Mouse (Mus musculus) limb, embryonic 14.5 days (tissue): Measurements from ENCODE around the gene Zfp346. TPM values are rescaled to one million over a fixed set of nuclear protein-coding genes. Genes with fewer than 3 reads are reported as not detected.

Experiments used
- ATAC-seq: fragments of 200-750 bp; cut with Nextera tagmentation; 2 replicates; pipeline ENCODE4 v1.8.0; 2017; ENCODE audit warnings: low read depth, moderate number of reproducible peaks, moderate TSS enrichment; ENCODE audit not compliant: low FRiP score
- DNase-seq: peaks from one replicate; pipeline ENCODE4 v3.0.0-alpha.2; 2015; ENCODE audit warnings: low spot score
- H3K27ac ChIP-seq: fragments of 300-500 bp; sonication (generic); replicated peaks from 2 replicates; pipeline ENCODE4 v1.5.1; 2014; ENCODE audit warnings: low read depth, mild to moderate bottlenecking, low read length, moderate library complexity, mixed read lengths
- H3K27me3 ChIP-seq: fragments of 300-500 bp; sonication (generic); 2 replicates; pipeline ENCODE4 v1.6.1; 2014; ENCODE audit warnings: low read length, mixed read lengths; ENCODE audit not compliant: control insufficient read depth, insufficient read depth
- H3K36me3 ChIP-seq: fragments of 300-500 bp; sonication (generic); 2 replicates; pipeline ENCODE4 v1.6.1; 2014; ENCODE audit warnings: mild to moderate bottlenecking, low read length, moderate library complexity, mixed read lengths; ENCODE audit not compliant: control insufficient read depth, insufficient read depth
- H3K4me1 ChIP-seq: fragments of 300-500 bp; sonication (generic); 2 replicates; pipeline ENCODE4 v1.6.1; 2014; ENCODE audit warnings: antibody characterized with exemption, low read length, mixed read lengths; ENCODE audit not compliant: control insufficient read depth, insufficient read depth
- H3K4me2 ChIP-seq: fragments of 300-500 bp; sonication (generic); replicated peaks from 2 replicates; pipeline ENCODE4 v1.6.1; 2014; ENCODE audit warnings: low read depth, mild to moderate bottlenecking, low read length, moderate library complexity; ENCODE audit not compliant: severe bottlenecking
- H3K4me3 ChIP-seq: fragments of 300-500 bp; sonication (generic); replicated peaks from 2 replicates; pipeline ENCODE4 v1.5.1; 2014; ENCODE audit warnings: low read length
- H3K9ac ChIP-seq: fragments of 300-500 bp; sonication (generic); 2 replicates; pipeline ENCODE4 v1.6.1; 2014; ENCODE audit warnings: mild to moderate bottlenecking, low read depth, low read length, moderate library complexity; ENCODE audit not compliant: severe bottlenecking
- H3K9me3 ChIP-seq: fragments of 300-500 bp; sonication (generic); 2 replicates; pipeline ENCODE4 v1.6.1; 2016; ENCODE audit warnings: low read length; ENCODE audit not compliant: control insufficient read depth
- POLR2A ChIP-seq: fragments of 200-500 bp; IDR thresholded peaks from 2 replicates; pipeline ENCODE4 v1.8.0; 2012; ENCODE audit warnings: inconsistent platforms, mild to moderate bottlenecking, moderate library complexity, borderline replicate concordance; ENCODE audit not compliant: insufficient read depth, insufficient read length; ENCODE audit errors: extremely low read depth
- WGBS: fragments of 180-500 bp; shearing (Covaris S2); extraction: QIAGEN DNeasy Blood & Tissue Kit; methylation state at CpG from one replicate; pipeline ENCODE4 v1.1.7; 2014; 5-methylcytosine and 5-hydroxymethylcytosine counted together
- polyA plus RNA-seq, 2 experiments: library from polyadenylated mRNA; depleted of rRNA in 1 of 2; stranded (reverse) in 1 of 2; unstranded in 1 of 2; fragments of >200 nt; fragmentation: Nextera tagmentation in 1 of 2; extraction: Ambion mirVana in 1 of 2; gene quantifications; 2 replicates each; pipeline versions ENCODE4 v1.2.1 to v1.2.3; 2012 to 2014

Zfp346 gene
- polyA plus RNA-seq, 2 experiments = 27.0 to 48.6 TPM

GRCm38 (mm10) chr13:55166806-55167725 lies 62.0 kb downstream of the Zfp346 start:
- Histone ChIP-seq H3K27ac (no peak overlapping the region), H3K27me3 (no peaks in the 10 kb centered on the region), H3K4me3 (no peak overlapping the region), H3K4me2 (no peak overlapping the region), H3K36me3 (no peaks in the 10 kb centered on the region), H3K4me1 (peaks cover 10% of the 10 kb centered on the region), H3K9me3 (no peaks in the 10 kb centered on the region), H3K9ac (no peak overlapping the region)
- no peak for ATAC-seq
- TF ChIP-seq POLR2A = no peak
- WGBS = 86% methylated on average over 32 of the region's 32 CpGs
- no peak for DNase-seq

DNA sequence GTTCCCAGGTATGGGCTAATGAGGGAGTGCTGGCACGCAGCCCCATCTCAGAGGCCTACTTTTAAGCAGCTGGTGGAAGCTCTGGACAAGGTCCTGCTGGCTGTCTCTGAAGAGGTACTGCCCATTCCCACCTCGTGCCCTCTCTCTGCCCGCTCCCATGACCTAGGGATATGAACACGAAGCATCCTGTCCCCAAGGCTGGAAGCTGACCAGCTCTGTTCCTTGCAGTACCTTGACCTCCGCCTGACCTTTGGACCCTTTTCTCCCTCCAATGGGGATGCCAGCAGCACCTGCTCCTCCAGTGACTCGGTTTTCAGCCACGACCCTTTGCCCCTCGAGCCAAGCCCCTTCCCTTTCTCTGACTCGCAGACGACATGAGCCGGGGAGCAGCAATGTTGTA lies 62.7 kb downstream of the Zfp346 start:
- H3K4me3 ChIP-seq = no peak overlapping the region
- DNase-seq (no peak), ATAC-seq (no peak)
- H3K9ac ChIP-seq = no peak overlapping the region
- peaks cover 13% of the 10 kb centered on the region for H3K4me1 ChIP-seq
- no peaks in the 10 kb centered on the region for H3K9me3 ChIP-seq
- H3K27ac ChIP-seq = no peak overlapping the region
- no peak for TF ChIP-seq POLR2A
- no peak overlapping the region for H3K4me2 ChIP-seq
- no peaks in the 10 kb centered on the region for H3K36me3 ChIP-seq
- WGBS = 75% methylated on average over 11 of the region's 11 CpGs
- no peaks in the 10 kb centered on the region for H3K27me3 ChIP-seq

DNA sequence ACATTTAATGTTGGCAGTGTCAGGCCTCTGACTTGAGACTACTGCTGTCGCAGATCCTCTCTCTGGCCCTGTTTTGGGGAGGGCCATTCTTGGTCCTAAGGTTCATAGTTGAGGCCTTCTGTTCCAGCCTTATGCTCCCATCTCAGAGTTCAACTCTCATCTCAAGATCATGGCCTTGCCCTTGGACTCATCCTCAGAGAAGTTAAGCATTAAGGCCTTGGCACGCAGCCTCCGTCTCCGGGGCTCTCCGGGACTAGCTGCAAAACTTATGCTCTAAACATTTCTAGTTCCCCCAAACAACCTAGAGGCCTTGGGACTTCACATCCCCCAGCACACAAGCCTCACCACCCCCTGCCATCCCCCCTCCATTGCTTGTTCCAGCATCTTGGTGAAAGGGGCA lies 63.1 kb downstream of the Zfp346 start:
- Histone ChIP-seq H3K27ac (0 out of 2 replicates have a peak overlapping the region, but pooled peaks have one; percentile 1), H3K4me2 (no peak overlapping the region), H3K36me3 (no peaks in the 10 kb centered on the region), H3K9me3 (no peaks in the 10 kb centered on the region), H3K27me3 (no peaks in the 10 kb centered on the region), H3K4me1 (peaks cover 13% of the 10 kb centered on the region), H3K9ac (no peak overlapping the region), H3K4me3 (no peak overlapping the region)
- TF ChIP-seq POLR2A = no peak
- no peak for ATAC-seq
- DNase-seq = no peak
- 94% methylated on average over 5 of the region's 5 CpGs for WGBS

DNA sequence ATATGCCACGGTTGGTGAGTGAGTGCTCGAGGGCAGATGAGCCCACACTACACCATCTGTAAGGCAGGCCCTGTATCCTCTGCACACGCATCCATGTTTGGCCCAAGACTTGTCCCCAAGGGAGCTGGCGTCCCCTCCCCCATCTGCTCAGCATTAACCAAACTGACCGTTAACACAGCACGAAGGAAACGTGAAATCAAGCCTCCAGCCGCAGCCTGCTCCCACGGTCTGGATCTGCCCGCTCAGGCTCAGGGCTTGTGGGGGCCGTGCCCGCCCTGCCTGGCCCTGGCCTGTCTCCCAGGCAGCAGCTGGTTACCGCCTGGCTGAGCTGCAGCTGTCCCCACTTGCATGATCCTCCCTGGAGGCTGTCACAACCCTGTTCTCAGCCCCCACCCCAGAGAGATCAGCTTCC lies 63.9 kb downstream of the Zfp346 start:
- H3K9me3 ChIP-seq = no peaks in the 10 kb centered on the region
- no peak for TF ChIP-seq POLR2A
- DNase-seq (peak; percentile 55), ATAC-seq (peak; percentile 82)
- 0 out of 2 replicates have a peak overlapping the region, but pooled peaks have one; percentile 1 for H3K27ac ChIP-seq
- no peak overlapping the region for H3K4me3 ChIP-seq
- H3K36me3 ChIP-seq = no peaks in the 10 kb centered on the region
- H3K9ac ChIP-seq = 0 out of 2 replicates have a peak overlapping the region, but pooled peaks have one; percentile 5
- WGBS = 47% methylated on average over 13 of the region's 13 CpGs
- H3K4me2 ChIP-seq = no peak overlapping the region
- H3K4me1 ChIP-seq = peaks cover 13% of the 10 kb centered on the region
- H3K27me3 ChIP-seq = no peaks in the 10 kb centered on the region

GRCm38 (mm10) chr13:55171517-55172335 lies 66.6 kb downstream of the Zfp346 start:
- Histone ChIP-seq H3K27me3 (no peaks in the 10 kb centered on the region), H3K4me2 (peak overlapping the region; percentile 32), H3K9ac (peak overlapping the region; percentile 34; the same call in 1 of the 2 replicates), H3K36me3 (no peaks in the 10 kb centered on the region), H3K4me3 (peak overlapping the region; percentile 8; the same call in 1 of the 2 replicates), H3K9me3 (no peaks in the 10 kb centered on the region), H3K4me1 (peaks cover 13% of the 10 kb centered on the region), H3K27ac (peak overlapping the region; percentile 55; the same call in 1 of the 2 replicates)
- WGBS = 14% methylated on average over 26 of the region's 26 CpGs
- DNase-seq (peak; percentile 79), ATAC-seq (peak; percentile 81)
- no peak for TF ChIP-seq POLR2A
